Mouse (Mus musculus) heart, embryonic 12.5 days (tissue): ENCODE results near the gene Synrg. TPM values are rescaled to one million over a fixed set of nuclear protein-coding genes. Genes with fewer than 3 reads are reported as not detected.

Experiments used
- ATAC-seq: fragments of 200-750 bp; cut with Nextera tagmentation; 2 replicates; pipeline ENCODE4 v1.8.0; 2017; ENCODE audit warnings: moderate TSS enrichment, moderate library complexity; ENCODE audit not compliant: insufficient number of reproducible peaks, low FRiP score
- H3K27ac ChIP-seq: fragments of 300-500 bp; sonication (generic); 2 replicates; pipeline ENCODE4 v1.5.1; 2016; ENCODE audit warnings: mild to moderate bottlenecking, moderate library complexity; ENCODE audit not compliant: poor library complexity, severe bottlenecking
- H3K27me3 ChIP-seq: fragments of 300-500 bp; sonication (generic); replicated peaks from 2 replicates; pipeline ENCODE4 v1.6.1; 2016; ENCODE audit warnings: mild to moderate bottlenecking, moderate library complexity
- H3K36me3 ChIP-seq: fragments of 300-500 bp; sonication (generic); 2 replicates; pipeline ENCODE4 v1.6.1; 2016; ENCODE audit warnings: mild to moderate bottlenecking, moderate library complexity
- H3K4me1 ChIP-seq: fragments of 300-500 bp; sonication (generic); replicated peaks from 2 replicates; pipeline ENCODE4 v1.6.1; 2016; ENCODE audit warnings: mild to moderate bottlenecking
- H3K4me2 ChIP-seq: fragments of 300-500 bp; sonication (generic); 2 replicates; pipeline ENCODE4 v1.6.1; 2016; ENCODE audit warnings: mild to moderate bottlenecking, moderate library complexity
- H3K4me3 ChIP-seq: fragments of 300-500 bp; sonication (generic); 2 replicates; pipeline ENCODE4 v1.5.1; 2016; ENCODE audit warnings: mild to moderate bottlenecking
- H3K9ac ChIP-seq: fragments of 300-500 bp; sonication (generic); 2 replicates; pipeline ENCODE4 v1.6.1; 2016; ENCODE audit warnings: mild to moderate bottlenecking, moderate library complexity
- H3K9me3 ChIP-seq: fragments of 300-500 bp; sonication (generic); replicated peaks from 2 replicates; pipeline ENCODE4 v1.6.1; 2016; ENCODE audit warnings: mild to moderate bottlenecking, moderate library complexity
- WGBS: fragments of 180-500 bp; shearing (Covaris S2); methylation state at CpG from one replicate; pipeline ENCODE4 v1.1.7; 2016; 5-methylcytosine and 5-hydroxymethylcytosine counted together
- polyA plus RNA-seq: library from polyadenylated mRNA; unstranded; fragments of >200 nt; fragmentation: Nextera tagmentation; extraction: Ambion mirVana; gene quantifications from 2 replicates; pipeline ENCODE4 v1.2.1, GENCODE M21; 2016

The Synrg gene
- polyA plus RNA-seq, 1 experiment from 2014 or later: 11.9 TPM

DNA sequence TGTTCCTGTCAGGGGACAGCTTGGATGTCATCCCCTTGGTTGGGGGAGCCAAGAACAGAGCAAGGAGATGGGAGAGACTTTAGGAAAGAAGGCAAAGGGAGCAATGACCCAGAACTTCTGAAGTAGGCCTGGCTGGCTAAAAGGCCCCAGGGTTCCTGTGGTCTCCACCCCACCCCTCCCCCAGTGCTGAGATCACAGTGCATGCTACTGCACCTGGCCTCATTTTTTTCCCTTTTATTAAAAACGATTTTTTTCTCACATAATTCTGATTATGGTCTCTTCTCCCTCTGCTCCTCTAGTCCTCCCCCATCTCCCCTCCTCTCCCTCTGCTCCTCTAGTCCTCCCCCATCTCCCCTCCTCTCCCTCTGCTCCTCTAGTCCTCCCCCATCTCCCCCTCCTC is 80.8 kb downstream of the Synrg start:
- Histone ChIP-seq H3K9me3 (no peaks in the 10 kb centered on the region), H3K9ac (no peak overlapping the region), H3K36me3 (peaks cover 21% of the 10 kb centered on the region), H3K4me3 (no peak overlapping the region), H3K27ac (no peak overlapping the region), H3K4me1 (peaks cover 17% of the 10 kb centered on the region), H3K27me3 (peaks cover 9% of the 10 kb centered on the region; the same call in 1 of the 2 replicates), H3K4me2 (no peak overlapping the region)
- ATAC-seq: no peak
- 13% methylated on average over 1 of the region's 1 CpGs for WGBS

DNA sequence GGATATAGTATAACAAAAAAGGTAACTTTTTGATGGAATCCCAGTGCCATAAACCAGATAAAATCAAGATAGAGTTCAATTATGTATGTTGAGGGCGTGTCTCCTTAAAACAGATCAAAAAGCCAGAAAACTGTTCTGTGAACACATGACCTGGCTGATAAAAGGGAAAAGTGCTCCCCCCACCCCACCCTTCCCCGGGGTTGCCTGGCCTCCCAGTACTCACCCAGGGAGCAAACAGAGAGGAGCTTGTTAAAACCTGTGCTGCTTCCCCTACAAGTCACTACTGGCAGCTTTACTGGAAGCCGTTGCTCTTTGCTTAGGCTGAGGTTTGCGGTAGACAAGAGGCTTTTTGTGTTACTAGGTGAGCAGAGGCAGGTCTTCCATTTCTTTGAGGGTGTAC is 83.0 kb downstream of the Synrg start:
- Histone ChIP-seq H3K27ac (no peak overlapping the region), H3K9ac (no peak overlapping the region)
- 61% methylated on average over 4 of the region's 4 CpGs for WGBS

DNA sequence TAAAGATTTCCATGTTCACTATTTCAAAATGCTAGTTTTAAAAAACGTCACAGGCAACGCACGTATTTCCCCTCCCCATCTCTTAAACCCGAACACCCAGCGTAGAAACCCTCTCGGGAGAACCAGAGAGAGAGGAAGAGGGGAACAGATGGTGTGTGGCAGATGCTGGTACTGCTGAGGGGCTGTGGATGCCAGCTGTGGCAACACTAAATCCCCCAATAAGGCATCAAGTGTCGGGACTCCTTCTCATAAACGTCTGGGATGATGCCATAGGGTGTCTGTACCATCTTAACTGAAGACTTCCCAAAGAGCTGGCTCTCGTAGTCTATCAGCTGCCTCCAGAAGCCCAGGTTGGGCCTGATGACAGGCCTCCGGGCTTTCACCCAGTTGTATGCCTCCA is 84.2 kb downstream of the Synrg start:
- Histone ChIP-seq H3K4me3 (no peak overlapping the region), H3K36me3 (no peaks in the 10 kb centered on the region), H3K4me1 (peaks cover 7% of the 10 kb centered on the region; the same call in 1 of the 2 replicates), H3K9me3 (no peaks in the 10 kb centered on the region), H3K4me2 (no peak overlapping the region), H3K27me3 (peaks cover 9% of the 10 kb centered on the region; the same call in 1 of the 2 replicates), H3K27ac (no peak overlapping the region), H3K9ac (no peak overlapping the region)
- WGBS: 80% methylated on average over 10 of the region's 10 CpGs
- ATAC-seq: no peak

More for the DNA sequence above, 83.0 kb downstream of the Synrg start:
- Histone ChIP-seq H3K27me3 (peaks cover 9% of the 10 kb centered on the region; the same call in 1 of the 2 replicates), H3K4me2 (no peak overlapping the region), H3K4me3 (no peak overlapping the region), H3K9me3 (no peaks in the 10 kb centered on the region), H3K36me3 (0 out of 2 replicates have a peak, but pooled peaks cover 5% of the 10 kb centered on the region), H3K4me1 (peaks cover 6% of the 10 kb centered on the region; the same call in 1 of the 2 replicates)
- ATAC-seq: no peak

- 83% methylated on average over 7 of the region's 7 CpGs for WGBS
Observed at GRCm38 (mm10) chr11:84053055-84053454, 88.8 kb downstream of the Synrg start.

DNA sequence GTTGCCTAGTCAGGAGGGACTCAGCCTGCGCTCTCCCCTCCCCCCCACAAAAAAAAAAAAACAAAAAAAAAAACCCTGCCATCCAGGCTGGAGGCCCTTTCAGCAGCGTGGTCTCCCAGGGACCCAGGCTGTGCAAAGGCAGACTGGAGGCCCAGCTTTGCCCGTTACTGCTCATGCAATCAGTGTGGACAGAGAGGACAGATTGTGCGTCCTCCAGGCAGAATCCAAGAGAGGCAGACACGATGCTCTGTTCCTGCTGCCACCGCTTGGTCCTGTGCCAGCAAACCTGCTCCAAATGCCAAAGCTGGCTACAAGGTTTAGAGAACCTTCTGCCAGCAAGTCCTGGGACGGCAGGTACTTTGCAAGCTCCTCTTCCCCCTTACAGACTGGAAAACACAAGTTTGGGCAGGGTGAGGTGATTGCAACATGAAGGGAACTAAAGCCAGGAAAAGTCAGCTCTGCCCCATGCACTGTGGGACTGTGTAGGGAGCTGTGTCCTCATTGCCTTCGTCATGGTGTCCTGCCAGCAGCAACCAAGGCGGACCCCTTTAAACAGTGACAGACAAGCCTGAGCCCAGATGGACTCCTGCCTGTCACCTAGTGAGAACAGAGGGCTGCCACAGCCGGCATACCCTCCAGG is 89.4 kb downstream of the Synrg start:
- no peak overlapping the region for H3K9ac ChIP-seq
- no peaks in the 10 kb centered on the region for H3K9me3 ChIP-seq

More at GRCm38 (mm10) chr11:84053055-84053454, 88.8 kb downstream of the Synrg start:
- no peak overlapping the region for H3K4me3 ChIP-seq
- no peaks in the 10 kb centered on the region for H3K9me3 ChIP-seq
- H3K4me1 ChIP-seq: 0 out of 2 replicates have a peak, but pooled peaks cover 4% of the 10 kb centered on the region
- no peak overlapping the region for H3K4me2 ChIP-seq
- peaks cover 9% of the 10 kb centered on the region; the same call in 1 of the 2 replicates for H3K27me3 ChIP-seq
- no peak for ATAC-seq
- H3K36me3 ChIP-seq: no peaks in the 10 kb centered on the region
- no peak overlapping the region for H3K9ac ChIP-seq
- no peak overlapping the region for H3K27ac ChIP-seq

GRCm38 (mm10) chr11:84057418-84057817 is 93.2 kb downstream of the Synrg start:
- 87% methylated on average over 2 of the region's 2 CpGs for WGBS

More for the DNA sequence above, 89.4 kb downstream of the Synrg start:
- H3K4me3 ChIP-seq: no peak overlapping the region
- no peak overlapping the region for H3K4me2 ChIP-seq
- no peaks in the 10 kb centered on the region for H3K36me3 ChIP-seq
- no peak for ATAC-seq
- H3K4me1 ChIP-seq: 0 out of 2 replicates have a peak, but pooled peaks cover 4% of the 10 kb centered on the region
- 56% methylated on average over 10 of the region's 10 CpGs for WGBS
- peaks cover 6% of the 10 kb centered on the region; the same call in 1 of the 2 replicates for H3K27me3 ChIP-seq
- H3K27ac ChIP-seq: no peak overlapping the region

DNA sequence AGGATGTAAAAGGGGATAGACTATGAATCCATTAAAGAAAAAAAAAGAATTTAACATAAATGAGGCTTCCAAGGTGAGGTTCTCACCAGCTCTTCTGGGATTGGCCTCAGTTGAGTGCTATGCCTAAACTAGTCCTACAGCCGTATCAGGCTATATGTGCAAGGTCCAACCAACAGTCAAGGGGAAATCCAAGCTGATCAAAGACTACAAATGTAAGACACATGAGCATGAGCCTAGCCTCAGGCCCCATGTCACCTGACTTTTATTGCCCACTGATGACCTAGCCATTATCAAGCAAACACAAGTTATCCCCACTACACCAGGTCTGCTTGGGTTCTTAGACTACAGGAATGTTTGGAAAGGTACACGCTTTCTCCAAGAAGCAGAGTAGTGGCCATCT is 95.6 kb downstream of the Synrg start:
- 90% methylated on average over 2 of the region's 2 CpGs for WGBS
- Histone ChIP-seq H3K9me3 (no peaks in the 10 kb centered on the region), H3K4me3 (no peak overlapping the region), H3K27ac (no peak overlapping the region), H3K36me3 (no peaks in the 10 kb centered on the region), H3K4me1 (peaks cover 11% of the 10 kb centered on the region), H3K27me3 (no peaks in the 10 kb centered on the region), H3K4me2 (no peak overlapping the region), H3K9ac (no peak overlapping the region)
- ATAC-seq: no peak

More at GRCm38 (mm10) chr11:84057418-84057817, 93.2 kb downstream of the Synrg start:
- no peak overlapping the region for H3K27ac ChIP-seq
- H3K36me3 ChIP-seq: no peaks in the 10 kb centered on the region
- 0 out of 2 replicates have a peak, but pooled peaks cover 4% of the 10 kb centered on the region for H3K4me1 ChIP-seq
- no peak for ATAC-seq
- H3K27me3 ChIP-seq: no peaks in the 10 kb centered on the region
- H3K9me3 ChIP-seq: no peaks in the 10 kb centered on the region
- no peak overlapping the region for H3K4me3 ChIP-seq
- H3K9ac ChIP-seq: no peak overlapping the region
- H3K4me2 ChIP-seq: no peak overlapping the region

- Histone ChIP-seq H3K36me3 (no peaks in the 10 kb centered on the region), H3K4me2 (no peak overlapping the region), H3K9me3 (no peaks in the 10 kb centered on the region), H3K9ac (no peak overlapping the region), H3K4me1 (peaks cover 11% of the 10 kb centered on the region), H3K27me3 (0 out of 2 replicates have a peak, but pooled peaks cover 3% of the 10 kb centered on the region), H3K27ac (no peak overlapping the region), H3K4me3 (no peak overlapping the region)
- 75% methylated on average over 6 of the region's 6 CpGs for WGBS
- no peak for ATAC-seq
Observed at GRCm38 (mm10) chr11:84060635-84061034, 96.4 kb downstream of the Synrg start.

DNA sequence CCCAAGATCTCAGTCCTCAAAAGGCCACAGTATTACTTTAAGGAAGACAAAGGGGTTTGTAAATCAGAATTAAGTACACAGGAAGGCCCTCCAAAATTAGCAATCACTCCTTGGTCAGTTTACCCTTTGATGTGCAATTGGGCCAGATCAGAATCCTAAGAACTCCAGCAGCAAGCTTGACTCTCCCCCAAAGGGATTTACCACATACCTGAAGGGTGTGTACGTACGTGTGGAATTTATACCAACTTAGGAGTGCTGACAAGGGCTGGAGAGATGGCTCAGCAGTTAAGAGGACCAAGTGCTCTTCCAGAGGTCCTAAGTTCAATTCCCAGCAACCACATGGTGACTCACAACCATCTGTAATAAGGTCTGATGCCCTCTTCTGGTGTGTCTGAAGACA is 97.7 kb downstream of the Synrg start:
- Histone ChIP-seq H3K27ac (no peak overlapping the region), H3K4me3 (no peak overlapping the region), H3K9ac (no peak overlapping the region), H3K36me3 (no peaks in the 10 kb centered on the region), H3K27me3 (peaks cover 11% of the 10 kb centered on the region; the same call in 1 of the 2 replicates), H3K9me3 (no peaks in the 10 kb centered on the region), H3K4me2 (no peak overlapping the region), H3K4me1 (peaks cover 20% of the 10 kb centered on the region)
- 74% methylated on average over 2 of the region's 2 CpGs for WGBS
- ATAC-seq: no peak

- Histone ChIP-seq H3K4me3 (no peak overlapping the region), H3K36me3 (no peaks in the 10 kb centered on the region), H3K27ac (no peak overlapping the region), H3K27me3 (peaks cover 16% of the 10 kb centered on the region), H3K9me3 (no peaks in the 10 kb centered on the region), H3K4me1 (peaks cover 28% of the 10 kb centered on the region), H3K9ac (no peak overlapping the region), H3K4me2 (no peak overlapping the region)
- WGBS: 19% methylated on average over 2 of the region's 2 CpGs
- 0 out of 2 replicates have a peak, but pooled peaks have one; percentile 59 for ATAC-seq
Observed at GRCm38 (mm10) chr11:84062805-84063204, 98.6 kb downstream of the Synrg start.

GRCm38 (mm10) chr11:84063631-84064209 is 99.5 kb downstream of the Synrg start:
- ATAC-seq: no peak
- H3K4me1 ChIP-seq: peaks cover 31% of the 10 kb centered on the region
- no peaks in the 10 kb centered on the region for H3K36me3 ChIP-seq
- no peak overlapping the region for H3K9ac ChIP-seq
- 76% methylated on average over 3 of the region's 3 CpGs for WGBS
- no peak overlapping the region for H3K27ac ChIP-seq
- H3K9me3 ChIP-seq: 0 out of 2 replicates have a peak, but pooled peaks cover 2% of the 10 kb centered on the region
- H3K4me3 ChIP-seq: no peak overlapping the region
- peaks cover 16% of the 10 kb centered on the region for H3K27me3 ChIP-seq
- H3K4me2 ChIP-seq: no peak overlapping the region
